Mouse (Mus musculus) brain, embryonic 18.5 days (tissue): ENCODE data around the gene Pou2f2.
"Not testable (repeated sequence)": the region's sequence is repeated elsewhere in the genome, so short reads cannot be mapped to it uniquely, and the experiment has no call there.

Experiments used
- DNase-seq: peaks from one replicate; pipeline ENCODE4 v3.0.0-alpha.2; 2012; ENCODE audit warnings: low read depth, low spot score

The Pou2f2 gene

DNA sequence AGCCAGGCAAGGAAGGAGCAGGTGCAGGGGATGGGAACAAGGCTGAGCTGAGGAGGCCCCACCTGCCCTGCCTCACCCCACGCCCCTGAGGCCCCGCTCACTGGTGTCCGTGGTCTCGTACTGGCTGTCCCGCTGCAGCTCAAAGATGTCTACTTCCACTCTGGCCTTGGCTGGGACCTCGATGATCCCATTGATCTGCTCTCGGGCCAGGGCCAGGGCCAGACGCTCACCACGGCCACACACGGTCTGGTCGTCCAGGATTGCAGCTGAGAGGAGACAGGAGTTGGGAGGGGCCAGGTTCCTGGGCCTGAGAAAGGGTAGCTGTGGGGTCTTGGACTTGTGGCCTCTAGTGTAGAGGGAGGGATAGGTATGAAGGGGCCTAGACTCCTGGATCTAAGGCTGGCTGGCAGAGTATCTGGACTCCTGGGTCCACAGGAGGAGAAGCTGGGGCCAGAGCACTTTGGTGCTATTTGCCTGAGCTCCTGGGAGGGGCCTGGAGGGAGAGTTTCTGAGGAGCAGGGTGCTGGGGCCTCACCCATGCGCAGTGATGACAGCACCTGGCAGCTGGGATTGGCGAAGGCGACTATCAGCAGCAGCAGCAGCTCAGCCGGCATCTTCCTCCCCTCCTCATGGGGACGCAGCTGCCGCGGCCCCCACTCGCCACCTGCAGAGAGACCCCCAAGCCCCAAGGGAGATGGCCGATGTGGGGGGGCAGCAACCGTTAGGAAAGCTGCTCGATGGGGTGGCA, 111.4 kb downstream of the Pou2f2 start:
- no peak for DNase-seq

- no peak for DNase-seq
Observed at GRCm38 (mm10) chr7:25067338-25067737, 112.2 kb downstream of the Pou2f2 start.

DNA sequence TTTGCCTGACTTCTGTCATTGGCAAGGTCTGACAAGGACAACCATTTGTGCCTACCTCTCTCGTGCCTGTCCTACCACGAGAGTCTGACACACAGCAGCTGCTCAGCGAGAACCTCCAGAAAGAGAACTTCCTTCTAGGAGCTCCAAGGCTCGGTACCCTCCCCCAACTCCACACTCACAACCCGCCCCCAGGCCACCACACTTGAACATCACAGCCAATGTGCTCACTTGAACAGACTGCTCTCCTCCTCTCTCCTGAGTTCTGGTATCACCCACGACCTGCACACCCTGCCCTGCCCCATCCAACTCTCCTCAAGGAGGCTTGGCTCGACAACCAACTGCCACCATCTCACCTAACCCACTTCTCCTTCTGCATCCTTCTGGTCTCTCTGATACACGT, 115.6 kb downstream of the Pou2f2 start:
- no peak for DNase-seq

- no peak for DNase-seq
Observed at GRCm38 (mm10) chr7:25063346-25063745, 116.2 kb downstream of the Pou2f2 start.

DNA sequence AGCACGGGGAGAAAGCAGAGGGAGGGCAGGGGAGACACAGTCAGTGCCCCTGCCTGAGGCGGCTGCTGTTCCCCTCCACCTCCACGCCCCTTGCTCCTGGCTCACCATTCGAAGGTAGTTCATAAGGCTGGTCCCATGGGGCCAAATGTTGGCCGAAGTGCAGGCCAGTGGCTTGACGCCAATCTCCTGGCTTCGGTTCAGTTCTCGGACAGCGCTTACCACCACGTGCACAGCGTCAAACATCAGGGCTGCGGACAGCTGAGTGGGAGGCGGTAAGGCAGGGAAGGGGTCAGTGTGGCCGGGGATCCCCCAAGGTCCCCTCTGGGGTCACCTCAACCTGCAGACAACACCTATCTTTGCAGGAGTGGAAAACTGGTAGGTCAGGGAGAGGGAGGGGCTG, 120.7 kb downstream of the Pou2f2 start:
- DNase-seq: no peak

DNA sequence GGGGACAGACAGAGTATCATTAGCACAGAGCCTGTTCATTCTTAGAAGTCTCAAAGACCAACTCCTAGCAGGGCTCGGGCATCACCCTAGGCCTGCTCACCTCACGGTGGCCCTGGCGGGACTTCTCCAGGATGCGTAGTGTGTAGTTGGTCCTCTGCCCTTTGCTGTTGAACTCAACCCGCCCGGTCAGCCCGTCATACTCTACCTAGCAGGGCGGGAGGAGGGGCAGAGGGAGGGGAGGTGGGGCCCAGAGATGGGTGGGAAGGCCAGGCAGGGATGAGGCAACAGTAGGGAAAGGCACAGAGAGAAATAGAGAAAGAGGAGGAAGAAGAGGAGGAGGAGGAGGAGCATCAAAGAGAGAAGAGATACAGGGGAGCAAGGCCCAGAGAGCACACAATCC, 121.1 kb downstream of the Pou2f2 start:
- DNase-seq: no peak

GRCm38 (mm10) chr7:25057888-25058287, 121.6 kb downstream of the Pou2f2 start:
- no peak for DNase-seq

- DNase-seq: no peak
Observed at GRCm38 (mm10) chr7:25056951-25057350, 122.6 kb downstream of the Pou2f2 start.

GRCm38 (mm10) chr7:25052587-25052986, 126.9 kb downstream of the Pou2f2 start:
- DNase-seq: no peak

GRCm38 (mm10) chr7:25049295-25049930, 130.1 kb downstream of the Pou2f2 start:
- no peak for DNase-seq

DNA sequence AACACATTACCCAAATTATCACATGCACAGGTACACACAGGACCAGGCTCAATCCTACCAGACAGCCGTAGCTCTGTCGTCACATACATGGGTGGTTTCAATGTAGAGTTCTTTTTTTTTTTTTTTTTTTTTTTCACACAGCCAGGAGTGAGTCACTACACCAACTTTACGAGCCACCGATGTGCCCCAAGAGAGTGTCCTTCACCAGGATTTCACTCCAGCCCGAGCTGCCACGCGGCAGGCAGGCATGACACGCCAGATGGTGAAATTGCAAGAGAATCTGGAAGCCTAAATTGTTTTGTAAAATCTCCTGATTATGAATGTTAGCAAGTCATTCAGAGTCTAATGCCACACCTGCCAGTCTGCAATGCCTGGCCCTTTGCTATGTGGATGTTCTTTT, 132.2 kb downstream of the Pou2f2 start:
- DNase-seq: no peak

- not testable (repeated sequence) for DNase-seq
Observed at GRCm38 (mm10) chr7:25044599-25044998, 134.9 kb downstream of the Pou2f2 start.

GRCm38 (mm10) chr7:25041921-25042320, 137.6 kb downstream of the Pou2f2 start:
- no peak for DNase-seq
